Mouse (Mus musculus) lung, embryonic 15.5 days (tissue): ENCODE measurements at regions not wholly inside any gene's neighbourhood (a gene's known extent, or its start where the extent isn't known, plus 50 kb on each side); places are given as distances from the start of the nearest gene placed in this dataset.

Experiments used
- ATAC-seq: fragments of 200-750 bp; cut with Nextera tagmentation; 2 replicates; pipeline ENCODE4 v1.8.0; 2017; ENCODE audit warnings: moderate number of reproducible peaks, borderline replicate concordance; ENCODE audit not compliant: low FRiP score, low TSS enrichment; ENCODE audit errors: extremely low read depth
- H3K27ac ChIP-seq: fragments of 300-500 bp; sonication (generic); 2 replicates; pipeline ENCODE4 v1.5.1; 2015; ENCODE audit warnings: moderate library complexity, mild to moderate bottlenecking, inconsistent platforms
- H3K27me3 ChIP-seq: fragments of 300-500 bp; sonication (generic); 2 replicates; pipeline ENCODE4 v1.6.1; 2015; ENCODE audit warnings: inconsistent platforms
- H3K36me3 ChIP-seq: fragments of 300-500 bp; sonication (generic); 2 replicates; pipeline ENCODE4 v1.6.1; 2015; ENCODE audit warnings: inconsistent platforms
- H3K4me1 ChIP-seq: fragments of 300-500 bp; sonication (generic); 2 replicates; pipeline ENCODE4 v1.6.1; 2015; ENCODE audit warnings: inconsistent platforms
- H3K4me2 ChIP-seq: fragments of 300-500 bp; sonication (generic); 2 replicates; pipeline ENCODE4 v1.6.1; 2015; ENCODE audit warnings: inconsistent platforms, mild to moderate bottlenecking, moderate library complexity
- H3K4me3 ChIP-seq: fragments of 300-500 bp; sonication (generic); 2 replicates; pipeline ENCODE4 v1.5.1; 2015; ENCODE audit warnings: mild to moderate bottlenecking, inconsistent platforms
- H3K9ac ChIP-seq: fragments of 300-500 bp; sonication (generic); 2 replicates; pipeline ENCODE4 v1.6.1; 2015; ENCODE audit warnings: inconsistent platforms
- H3K9me3 ChIP-seq: fragments of 300-500 bp; sonication (generic); 2 replicates; pipeline ENCODE4 v1.6.1; 2016; ENCODE audit warnings: inconsistent platforms
- whole genome bisulfite sequencing: fragments of 180-500 bp; shearing (Covaris S2); methylation state at CpG from one replicate; pipeline ENCODE4 v1.1.7; 2015; 5-methylcytosine and 5-hydroxymethylcytosine counted together

- H3K9me3 ChIP-seq = no peaks in the 10 kb centered on the region
- no peak overlapping the region for H3K4me3 ChIP-seq
- H3K4me1 ChIP-seq = peaks cover 14% of the 10 kb centered on the region
- H3K9ac ChIP-seq = no peak overlapping the region
- no peak for ATAC-seq
- WGBS = 17% methylated on average over 7 of the region's 7 CpGs
- H3K27me3 ChIP-seq = no peaks in the 10 kb centered on the region
- H3K27ac ChIP-seq = no peak overlapping the region
- H3K36me3 ChIP-seq = no peaks in the 10 kb centered on the region
- no peak overlapping the region for H3K4me2 ChIP-seq
Observed at GRCm38 (mm10) chr13:113439516-113439915, 146.6 kb downstream of the BC067074 start.

GRCm38 (mm10) chr13:113438872-113439271, 145.9 kb downstream of the BC067074 start:
- Histone ChIP-seq H3K4me2 (no peak overlapping the region), H3K27ac (no peak overlapping the region)
- ATAC-seq = no peak

DNA sequence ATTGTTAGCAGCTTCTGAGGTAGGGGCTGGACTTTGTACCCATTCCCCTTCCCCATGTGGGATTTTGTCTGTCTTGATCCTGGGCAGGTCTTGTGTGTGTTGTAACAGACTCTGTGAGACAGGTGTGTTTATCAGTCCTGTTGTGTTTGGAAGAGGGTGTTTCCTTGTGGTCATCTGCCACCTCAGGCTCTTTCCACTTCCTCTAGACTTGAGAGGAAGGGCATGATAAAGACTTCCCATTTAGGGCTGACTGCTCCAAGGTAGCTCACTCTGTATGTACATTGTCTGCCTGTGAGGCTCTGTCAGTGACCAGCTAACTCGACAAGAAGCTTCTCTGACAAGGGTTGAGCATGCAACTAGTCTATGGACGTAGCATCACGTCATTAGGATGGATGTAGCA, 143.3 kb downstream of the BC067074 start:
- H3K27me3 ChIP-seq = no peaks in the 10 kb centered on the region
- peaks cover 11% of the 10 kb centered on the region for H3K4me1 ChIP-seq
- no peak for ATAC-seq
- WGBS = 81% methylated on average over 3 of the region's 3 CpGs
- no peaks in the 10 kb centered on the region for H3K9me3 ChIP-seq
- no peaks in the 10 kb centered on the region for H3K36me3 ChIP-seq
- no peak overlapping the region for H3K27ac ChIP-seq
- H3K4me3 ChIP-seq = no peak overlapping the region
- no peak overlapping the region for H3K9ac ChIP-seq
- H3K4me2 ChIP-seq = no peak overlapping the region

More at GRCm38 (mm10) chr13:113438872-113439271, 145.9 kb downstream of the BC067074 start:
- H3K36me3 ChIP-seq = no peaks in the 10 kb centered on the region
- 29% methylated on average over 2 of the region's 2 CpGs for WGBS
- H3K27me3 ChIP-seq = no peaks in the 10 kb centered on the region
- peaks cover 14% of the 10 kb centered on the region for H3K4me1 ChIP-seq
- no peak overlapping the region for H3K9ac ChIP-seq
- H3K9me3 ChIP-seq = no peaks in the 10 kb centered on the region
- no peak overlapping the region for H3K4me3 ChIP-seq

DNA sequence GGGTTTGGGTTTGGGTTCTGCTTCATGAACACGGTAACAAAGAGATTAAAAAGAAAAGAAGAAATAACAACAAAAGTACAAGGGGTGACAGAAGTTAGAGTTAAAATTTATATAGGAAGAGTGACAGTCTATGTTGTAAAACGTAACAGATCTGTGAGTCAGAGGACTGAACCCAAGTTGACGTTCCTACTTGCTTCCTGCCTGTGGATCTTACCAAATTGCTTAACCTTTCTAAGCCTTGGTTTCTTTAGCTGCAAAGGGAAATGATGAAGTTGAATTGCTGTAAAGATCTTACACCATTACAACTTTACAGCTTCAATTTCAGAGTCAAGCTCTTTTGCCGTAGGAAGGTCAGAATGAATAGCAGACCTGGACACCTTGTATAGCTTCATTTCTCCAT, 142.2 kb downstream of the BC067074 start:
- ATAC-seq = no peak
- no peak overlapping the region for H3K27ac ChIP-seq
- no peak overlapping the region for H3K9ac ChIP-seq
- 85% methylated on average over 4 of the region's 4 CpGs for WGBS
- H3K4me3 ChIP-seq = no peak overlapping the region
- H3K9me3 ChIP-seq = no peaks in the 10 kb centered on the region
- H3K4me2 ChIP-seq = no peak overlapping the region
- H3K27me3 ChIP-seq = no peaks in the 10 kb centered on the region
- H3K36me3 ChIP-seq = no peaks in the 10 kb centered on the region
- H3K4me1 ChIP-seq = peaks cover 11% of the 10 kb centered on the region

- no peaks in the 10 kb centered on the region for H3K27me3 ChIP-seq
- no peaks in the 10 kb centered on the region for H3K9me3 ChIP-seq
- no peak overlapping the region for H3K9ac ChIP-seq
- no peak for ATAC-seq
- no peak overlapping the region for H3K4me3 ChIP-seq
- H3K4me2 ChIP-seq = no peak overlapping the region
- H3K36me3 ChIP-seq = no peaks in the 10 kb centered on the region
- H3K27ac ChIP-seq = no peak overlapping the region
- WGBS = 62% methylated on average over 5 of the region's 5 CpGs
- no peaks in the 10 kb centered on the region for H3K4me1 ChIP-seq
Observed at GRCm38 (mm10) chr13:113433456-113433855, 140.5 kb downstream of the BC067074 start.

DNA sequence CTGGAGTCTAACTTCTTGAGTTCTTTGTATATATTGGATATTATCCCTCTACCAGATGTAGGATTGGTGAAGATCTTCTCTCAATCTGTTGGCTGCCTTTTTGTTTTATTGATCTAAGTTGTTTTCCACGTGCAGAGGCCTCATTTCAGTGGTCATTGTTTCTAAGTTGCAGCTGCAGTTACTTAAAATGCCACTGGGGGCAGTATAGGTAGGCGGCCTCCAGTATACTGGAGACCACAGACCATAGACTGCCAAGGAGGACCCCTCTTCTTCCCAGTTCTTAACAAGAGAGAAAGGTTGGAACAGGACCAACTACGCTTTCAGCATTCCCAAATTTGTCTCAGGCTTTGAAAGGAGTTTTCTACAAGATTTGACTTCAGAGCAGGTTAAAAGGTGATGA, 136.7 kb downstream of the BC067074 start:
- Histone ChIP-seq H3K27ac (no peak overlapping the region), H3K9me3 (no peaks in the 10 kb centered on the region), H3K4me1 (no peaks in the 10 kb centered on the region), H3K9ac (no peak overlapping the region), H3K4me3 (no peak overlapping the region), H3K36me3 (no peaks in the 10 kb centered on the region), H3K4me2 (no peak overlapping the region), H3K27me3 (no peaks in the 10 kb centered on the region)
- ATAC-seq = no peak
- WGBS = 41% methylated on average over 3 of the region's 3 CpGs
